Mouse (Mus musculus): ENCODE measurements around the gene Fam84a. TPM values are rescaled to one million over a fixed set of nuclear protein-coding genes. Genes with fewer than 3 reads are reported as not detected.
A peak's percentile ranks its signal among the peaks of the same experiment; 100 is the strongest.

Fam84a gene
- not detected in 2 replicates for total RNA-seq (2017)

DNA sequence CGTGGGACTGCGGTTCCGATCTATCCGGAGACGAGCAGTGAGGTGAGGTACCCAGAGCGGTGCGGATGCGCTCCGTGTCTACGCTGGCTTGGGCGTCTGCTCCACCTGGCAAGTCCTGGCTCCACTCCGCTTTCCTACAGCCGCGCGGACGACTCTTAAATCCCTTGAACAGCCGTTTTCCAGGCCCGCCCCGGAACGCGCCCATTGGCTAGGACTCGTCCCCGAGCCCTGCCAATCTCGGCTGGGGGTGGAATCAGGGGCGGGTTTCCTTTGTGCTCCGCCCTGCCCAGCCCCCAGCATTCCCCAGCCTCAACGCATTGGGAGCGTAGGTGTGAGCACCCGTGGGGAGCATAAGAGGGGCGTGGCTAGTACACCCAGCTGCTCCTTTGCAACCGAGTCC lies at the start of gene Fam84a:
Fam84a (minus strand) TSS at position 134 of the 400 bp plus-strand sequence.
- no peak for ATAC-seq (replicated peaks in 1 of 2; ENCODE audit: insufficient read depth in 1 of 2, low FRiP score in 2 of 2, low TSS enrichment in 1 of 2, low read depth in 1 of 2, poor library complexity in 2 of 2, severe bottlenecking in 2 of 2)

DNA sequence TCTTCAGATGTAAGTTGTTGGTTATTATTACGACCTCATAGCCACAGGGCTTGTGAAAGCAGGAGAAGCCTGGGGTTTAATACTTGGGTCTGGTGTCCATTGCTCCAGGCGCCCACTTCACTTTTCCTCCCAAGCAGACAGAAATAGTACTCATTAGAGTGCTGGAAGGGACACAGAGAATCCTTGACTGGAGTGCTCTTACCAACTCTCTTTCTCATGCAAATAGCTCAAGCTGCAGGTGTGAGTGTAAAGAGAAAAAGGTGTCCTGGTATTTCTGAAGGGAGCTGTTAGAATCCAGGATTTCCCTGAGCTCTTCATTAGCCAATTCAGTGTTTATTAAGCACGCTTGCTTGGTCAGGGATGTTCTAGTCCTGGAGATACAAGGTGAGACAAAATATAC lies 43.6 kb upstream of the Fam84a start:
- ATAC-seq (replicated peaks in 1 of 2; ENCODE audit: insufficient read depth in 1 of 2, low FRiP score in 2 of 2, low TSS enrichment in 1 of 2, low read depth in 1 of 2, poor library complexity in 2 of 2, severe bottlenecking in 2 of 2), result no peak

DNA sequence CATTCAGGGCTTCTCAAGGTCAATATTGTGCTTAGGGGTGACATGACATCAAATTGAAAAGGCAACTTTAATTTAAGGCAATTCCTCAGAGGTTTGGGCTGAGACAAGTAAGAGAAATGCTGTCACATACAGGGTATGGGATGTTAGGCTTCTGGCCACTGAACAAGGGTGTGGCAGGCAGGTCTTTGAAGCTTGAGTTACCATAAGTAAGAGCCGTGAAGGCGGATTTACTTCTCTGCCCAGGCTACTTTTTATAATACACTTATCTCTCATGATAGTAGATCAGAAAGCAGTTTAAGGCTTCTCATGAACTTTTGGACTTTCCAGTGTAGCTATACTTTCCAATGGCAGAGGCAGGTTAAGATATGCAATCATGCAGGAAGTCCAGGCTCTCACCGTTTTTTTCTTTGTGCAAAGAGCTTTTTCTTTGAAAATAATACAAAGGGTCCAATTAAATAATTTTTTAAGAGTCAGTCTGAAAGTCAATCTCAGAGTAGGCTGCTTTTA lies 34.9 kb upstream of the Fam84a start:
- ATAC-seq (replicated peaks in 1 of 2; ENCODE audit: insufficient read depth in 1 of 2, low FRiP score in 2 of 2, low TSS enrichment in 1 of 2, low read depth in 1 of 2, poor library complexity in 2 of 2, severe bottlenecking in 2 of 2), result no peak

DNA sequence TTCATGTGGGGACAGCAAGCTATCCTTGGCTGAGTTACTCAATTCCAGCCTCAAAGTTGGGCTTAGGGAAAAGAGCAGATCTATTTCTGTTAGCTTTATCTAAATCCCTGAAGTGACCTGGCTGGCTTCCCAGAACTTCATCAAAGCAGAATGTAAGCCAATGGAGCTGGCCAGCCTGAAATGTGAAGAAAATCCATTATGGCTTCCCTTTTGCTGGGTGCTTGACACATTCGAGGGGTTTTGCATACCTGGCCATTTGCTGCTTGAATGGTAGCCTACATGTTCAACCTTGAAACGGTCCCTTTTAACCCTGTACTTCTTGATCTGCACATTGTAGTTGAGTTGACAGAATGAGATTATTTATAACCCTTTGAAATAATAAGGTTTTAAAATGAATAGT lies 13.9 kb upstream of the Fam84a start:
- no peak for ATAC-seq (replicated peaks in 1 of 2; ENCODE audit: insufficient read depth in 1 of 2, low FRiP score in 2 of 2, low TSS enrichment in 1 of 2, low read depth in 1 of 2, poor library complexity in 2 of 2, severe bottlenecking in 2 of 2)

DNA sequence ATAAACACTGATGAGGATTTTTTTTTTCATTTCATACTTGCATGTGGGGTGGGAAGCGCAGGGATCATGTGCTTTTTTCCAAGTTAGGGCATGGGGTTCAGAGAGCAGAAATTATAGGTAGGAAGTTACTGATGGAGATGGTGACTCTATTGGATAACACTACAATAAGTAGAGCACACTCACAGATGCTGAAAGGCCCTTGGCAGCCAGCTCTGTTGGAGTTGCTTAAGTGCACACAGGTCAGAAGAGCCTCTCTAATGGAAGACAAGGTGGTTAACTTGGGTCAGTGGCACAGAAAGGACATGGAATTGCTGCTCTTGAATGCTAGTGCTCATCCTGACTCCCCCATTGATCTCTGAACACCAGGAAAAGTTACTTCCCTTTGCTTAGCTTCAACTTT lies 13.1 kb upstream of the Fam84a start:
- no peak for ATAC-seq (replicated peaks in 1 of 2; ENCODE audit: insufficient read depth in 1 of 2, low FRiP score in 2 of 2, low TSS enrichment in 1 of 2, low read depth in 1 of 2, poor library complexity in 2 of 2, severe bottlenecking in 2 of 2)

DNA sequence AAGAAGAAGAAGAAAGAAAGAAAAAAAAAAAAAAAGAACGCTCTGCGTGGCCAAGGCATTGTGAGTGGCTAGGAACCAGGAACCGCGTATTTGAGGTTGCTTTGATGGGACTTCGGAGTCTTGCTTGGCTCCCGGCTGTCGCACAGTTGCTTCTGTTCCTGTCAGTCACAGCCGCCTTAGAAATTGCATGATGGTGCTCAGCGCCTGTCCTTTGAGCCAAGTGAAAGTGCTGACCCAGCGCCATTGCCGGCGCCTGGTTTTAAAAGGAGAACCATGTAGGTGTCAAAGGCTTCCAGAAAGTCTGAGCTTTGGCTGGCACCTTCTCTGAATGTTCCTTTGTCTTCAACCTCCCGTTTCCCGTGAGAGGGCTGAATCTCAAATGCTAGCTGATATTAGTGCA lies 572 bp upstream of the Fam84a start:
- no peak for ATAC-seq (replicated peaks in 1 of 2; ENCODE audit: insufficient read depth in 1 of 2, low FRiP score in 2 of 2, low TSS enrichment in 1 of 2, low read depth in 1 of 2, poor library complexity in 2 of 2, severe bottlenecking in 2 of 2)

DNA sequence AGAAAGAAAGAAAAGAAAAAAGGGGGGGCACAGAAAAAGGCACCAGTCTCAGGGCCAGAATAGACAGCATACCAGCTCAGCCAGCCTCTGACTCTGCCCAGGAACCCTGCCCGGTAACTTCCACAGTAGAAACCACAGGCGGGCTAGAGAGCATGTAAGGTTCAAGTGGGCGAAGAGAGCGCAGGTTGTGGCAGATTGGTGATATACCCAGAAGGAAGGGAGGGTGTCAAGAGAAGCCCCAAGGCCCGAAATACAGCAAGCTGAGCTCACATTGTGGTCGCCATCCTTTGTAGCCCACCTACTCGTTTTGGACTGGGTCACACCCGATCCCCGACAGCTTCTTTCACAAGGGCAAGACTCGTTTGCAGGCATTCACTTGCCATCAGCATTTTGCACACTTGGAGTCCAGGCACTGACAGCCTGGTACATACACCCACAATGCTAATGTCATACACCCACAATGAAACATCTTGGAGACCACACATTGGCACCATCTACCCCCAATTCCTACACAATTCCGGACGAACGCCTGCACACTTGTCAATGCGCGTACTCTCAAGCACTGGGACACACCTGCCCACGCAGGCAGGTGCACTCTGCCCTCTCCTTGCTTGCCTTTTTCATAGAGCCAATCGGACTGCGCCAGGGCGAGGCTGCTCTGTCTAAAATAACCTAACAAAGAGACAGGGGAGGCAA lies 770 bp downstream of the Fam84a start:
- ATAC-seq (replicated peaks in 1 of 2; ENCODE audit: insufficient read depth in 1 of 2, low FRiP score in 2 of 2, low TSS enrichment in 1 of 2, low read depth in 1 of 2, poor library complexity in 2 of 2, severe bottlenecking in 2 of 2), result no peak

DNA sequence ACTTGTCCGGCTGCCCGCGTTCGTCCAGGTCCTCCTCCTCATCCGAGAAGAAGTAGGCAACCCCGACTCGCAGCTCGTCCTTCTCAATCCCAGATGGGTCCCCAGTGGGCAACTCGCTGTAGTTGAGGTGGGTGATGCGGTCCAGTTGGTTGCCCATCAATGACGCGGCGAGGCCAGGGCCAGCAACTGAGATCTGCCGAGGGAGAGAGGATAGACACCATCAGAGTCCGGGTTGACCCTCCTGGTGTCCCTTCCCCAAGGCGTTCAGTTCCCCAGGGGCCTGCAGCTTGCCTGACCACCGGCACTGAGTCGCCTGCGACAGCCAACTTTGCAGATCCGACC lies 1.3 kb downstream of the Fam84a start:
- ATAC-seq (replicated peaks in 1 of 2; ENCODE audit: insufficient read depth in 1 of 2, low FRiP score in 2 of 2, low TSS enrichment in 1 of 2, low read depth in 1 of 2, poor library complexity in 2 of 2, severe bottlenecking in 2 of 2), result no peak

DNA sequence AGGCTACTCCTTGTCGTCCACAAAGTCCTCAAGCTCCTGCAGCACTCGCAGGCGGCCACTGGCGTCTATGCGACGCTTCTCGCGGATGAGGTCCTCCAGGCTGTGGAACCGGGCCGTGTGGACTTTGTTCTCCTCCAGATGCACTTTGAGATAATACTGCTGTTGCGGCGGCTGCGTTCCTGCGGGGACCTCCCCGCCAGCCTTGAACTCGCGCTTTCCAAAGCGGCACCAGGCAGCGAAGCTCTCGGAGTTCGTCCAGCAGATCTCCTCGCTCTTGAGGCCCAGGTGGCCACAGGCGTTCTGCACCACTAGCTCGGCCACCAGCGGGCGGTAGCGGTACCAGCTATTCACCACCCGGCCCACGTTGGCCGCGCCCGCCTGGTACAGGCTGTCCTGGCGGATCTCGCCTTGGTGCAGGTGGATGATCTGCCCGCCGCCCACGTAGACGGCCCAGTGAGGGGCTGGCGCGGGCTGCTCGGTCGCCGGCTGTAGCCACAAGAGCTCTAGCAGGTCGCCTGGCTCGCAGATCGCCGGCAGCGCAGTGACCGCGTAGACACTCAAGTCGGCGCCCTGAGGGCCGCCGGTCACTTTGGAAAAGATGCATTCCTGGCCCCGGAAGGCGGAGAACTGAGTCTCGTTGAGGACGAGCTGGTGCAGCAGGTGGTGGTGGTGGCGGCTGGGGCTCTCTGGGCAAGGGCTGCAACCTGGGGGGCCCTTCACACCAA lies 1.8 kb downstream of the Fam84a start:
- 0 out of 4 replicates have a peak, but pooled peaks of 1 of the 2 experiments have one; percentile 25 for ATAC-seq (replicated peaks in 1 of 2; ENCODE audit: insufficient read depth in 1 of 2, low FRiP score in 2 of 2, low TSS enrichment in 1 of 2, low read depth in 1 of 2, poor library complexity in 2 of 2, severe bottlenecking in 2 of 2)

DNA sequence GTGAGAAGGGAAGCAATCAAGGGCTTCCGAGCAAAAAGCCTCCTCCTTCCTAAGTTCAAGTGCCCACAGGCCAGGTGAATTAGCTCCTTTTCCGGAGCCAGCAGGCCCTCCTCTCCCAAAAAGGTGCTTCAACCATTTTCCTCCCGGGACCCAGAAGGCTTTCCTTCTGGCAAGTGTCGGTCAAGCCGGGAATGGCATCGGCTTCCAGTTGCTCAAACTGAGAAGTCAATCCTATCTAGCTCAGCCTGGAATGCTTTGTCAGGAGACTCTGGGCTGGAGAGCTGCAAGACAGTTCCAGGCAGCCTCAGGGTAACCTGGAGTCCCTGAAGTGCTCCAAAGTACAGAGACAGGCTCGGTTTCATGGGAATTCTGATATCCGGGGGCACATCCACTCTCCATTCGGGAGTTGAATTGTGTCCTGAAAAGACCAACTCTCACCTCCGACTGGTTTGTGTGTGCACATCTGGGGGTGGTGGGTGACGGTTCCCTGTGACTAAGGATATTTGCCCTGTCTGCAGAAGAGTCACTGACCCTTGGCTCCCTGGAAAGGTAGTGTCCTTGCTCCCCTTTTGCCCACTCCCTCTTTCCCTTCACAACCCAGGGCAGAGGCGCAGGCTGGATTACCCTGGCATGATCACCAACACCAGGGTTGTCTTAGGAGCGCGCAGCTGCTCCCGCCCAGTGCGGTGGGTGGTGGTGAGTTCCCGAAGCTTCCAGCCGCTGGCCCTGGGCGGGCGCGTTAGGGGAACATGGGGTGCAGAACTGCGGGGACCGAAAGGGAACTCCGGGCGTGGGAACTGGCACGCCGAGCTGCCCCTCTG lies 2.6 kb downstream of the Fam84a start:
- ATAC-seq (replicated peaks in 1 of 2; ENCODE audit: insufficient read depth in 1 of 2, low FRiP score in 2 of 2, low TSS enrichment in 1 of 2, low read depth in 1 of 2, poor library complexity in 2 of 2, severe bottlenecking in 2 of 2), result no peak

DNA sequence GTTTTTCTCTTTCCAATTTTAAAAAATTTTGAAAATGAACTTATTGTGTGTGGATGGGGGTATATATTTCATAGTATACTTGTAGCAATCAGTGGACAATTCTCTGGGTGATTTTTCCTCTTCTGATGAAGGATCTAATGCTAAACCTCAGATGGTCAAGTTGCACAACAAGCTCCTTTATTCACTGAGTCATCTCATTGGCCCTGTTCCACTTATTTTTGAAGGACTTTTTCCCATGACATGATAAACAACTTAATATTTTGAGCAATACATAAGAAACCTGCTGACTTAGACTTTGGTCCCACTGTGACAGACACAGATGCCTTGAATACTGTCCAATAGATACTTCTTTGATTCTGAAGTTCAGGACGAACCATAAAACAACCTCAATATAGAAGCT lies 14.8 kb downstream of the Fam84a start:
- ATAC-seq (replicated peaks in 1 of 2; ENCODE audit: insufficient read depth in 1 of 2, low FRiP score in 2 of 2, low TSS enrichment in 1 of 2, low read depth in 1 of 2, poor library complexity in 2 of 2, severe bottlenecking in 2 of 2), result no peak

DNA sequence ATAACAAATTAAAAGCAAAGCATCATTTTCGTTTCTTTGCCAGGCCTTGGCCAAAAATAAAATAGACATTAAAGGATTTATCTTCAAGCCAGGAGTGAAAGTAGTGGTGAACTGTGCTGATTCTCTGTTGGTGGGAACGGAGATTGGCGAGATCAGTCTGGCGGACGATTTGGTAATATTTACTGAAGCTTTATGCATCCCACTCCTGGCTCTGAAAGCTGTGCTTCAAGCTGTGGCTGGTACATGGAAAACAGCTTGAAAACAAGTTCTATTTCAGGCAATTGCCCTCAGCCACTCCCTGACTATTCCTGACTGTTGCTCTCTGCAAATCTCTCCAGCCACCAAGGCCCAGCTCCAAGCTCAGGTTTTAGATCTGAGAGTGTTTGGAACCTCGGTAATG lies 37.1 kb downstream of the Fam84a start:
- ATAC-seq (replicated peaks in 1 of 2; ENCODE audit: insufficient read depth in 1 of 2, low FRiP score in 2 of 2, low TSS enrichment in 1 of 2, low read depth in 1 of 2, poor library complexity in 2 of 2, severe bottlenecking in 2 of 2), result no peak

DNA sequence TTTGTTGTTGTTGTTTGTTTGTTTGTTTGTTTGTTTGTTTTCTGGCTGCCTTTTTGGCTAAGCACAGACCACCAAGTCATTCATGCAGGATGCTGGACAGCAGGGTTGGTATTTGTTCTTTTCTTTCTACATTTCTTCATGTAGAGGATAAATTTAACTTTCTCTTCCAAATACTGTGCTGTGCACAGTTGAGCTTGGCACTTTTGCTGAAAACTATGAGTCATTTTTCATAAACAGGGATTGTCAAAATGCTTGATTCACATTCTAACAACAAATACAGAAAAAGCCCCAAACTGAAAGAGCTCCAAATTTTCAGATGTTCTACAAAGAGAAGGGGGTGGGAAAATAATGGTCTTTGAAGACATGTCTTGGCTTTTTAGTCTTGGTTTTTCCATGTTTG lies 54.9 kb downstream of the Fam84a start:
- no peak for ATAC-seq (replicated peaks in 1 of 2; ENCODE audit: insufficient read depth in 1 of 2, low FRiP score in 2 of 2, low TSS enrichment in 1 of 2, low read depth in 1 of 2, poor library complexity in 2 of 2, severe bottlenecking in 2 of 2)
